18 mouse cellular contexts compared by ENCODE assay signal in genomic region chr2:178929033-178929432, GRCm38 (mm10).
DNase-seq lines count a peak whose midpoint lies in the region; ATAC-seq and TF ChIP-seq lines count a peak whose summit lies in the region.
"Had no signal": no experiment of that assay in that cellular context is flagged by ENCODE, and none has a peak within 500 bp of the region (broad histone marks: within the 10 kb centered on the region; RNA-seq: fewer than 3 reads in every experiment).

No protein-coding gene starts in this region.

- H3K27me3 ChIP-seq in liver, postnatal 0 days (ENCODE audit: insufficient read depth, low read length) = no peaks in the 10 kb centered on the region
- H3K27me3 ChIP-seq in liver, embryonic 11.5 days (replicated peaks; ENCODE audit: control insufficient read depth, insufficient read depth, low read length) = no peaks in the 10 kb centered on the region
- H3K27me3 ChIP-seq: limb, embryonic 13.5 days had no signal

- WGBS in liver, postnatal 0 days (ENCODE audit: insufficient replicate concordance) = 63% methylated on average over 6 of the region's 6 CpGs
- WGBS in liver, embryonic 11.5 days = 75% methylated on average over 6 of the region's 6 CpGs

- no peaks in the 10 kb centered on the region for H3K36me3 ChIP-seq in liver, postnatal 0 days (replicated peaks; ENCODE audit: insufficient read depth, low read length)
- no peaks in the 10 kb centered on the region for H3K36me3 ChIP-seq in liver, embryonic 11.5 days (ENCODE audit: control insufficient read depth, insufficient read depth, low read length)
- H3K36me3 ChIP-seq: G1E; limb, embryonic 13.5 days had no signal

- H3K9me3 ChIP-seq in liver, postnatal 0 days (ENCODE audit: low read length) = no peaks in the 10 kb centered on the region
- no peaks in the 10 kb centered on the region for H3K9me3 ChIP-seq in liver, embryonic 11.5 days (ENCODE audit: control insufficient read depth, low read length)
- H3K9me3 ChIP-seq: limb, embryonic 13.5 days had no signal

- H3K4me2 ChIP-seq in liver, postnatal 0 days (ENCODE audit: low read depth, low read length) = no peak overlapping the region
- H3K4me2 ChIP-seq in liver, embryonic 11.5 days = no peak overlapping the region
- H3K4me2 ChIP-seq: limb, embryonic 13.5 days; midbrain, embryonic 11.5 days had no signal

- no peak overlapping the region for H3K4me3 ChIP-seq in liver, postnatal 0 days (ENCODE audit: low read depth, low read length)
- no peak overlapping the region for H3K4me3 ChIP-seq in liver, embryonic 11.5 days (ENCODE audit: low read depth, low read length)
- H3K4me3 ChIP-seq: gastrocnemius, adult 2 months; layer of hippocampus, adult 2 months; limb, embryonic 13.5 days had no signal

- ATAC-seq in liver, postnatal 0 days = peak; percentile 51
- no peak for ATAC-seq in liver, embryonic 11.5 days (replicated peaks; ENCODE audit: low FRiP score)
- ATAC-seq: hindbrain, embryonic 16.5 days had no signal

- H3K27ac ChIP-seq in liver, postnatal 0 days (ENCODE audit: low read depth) = peak overlapping the region; percentile 64
- no peak overlapping the region for H3K27ac ChIP-seq in liver, embryonic 11.5 days (ENCODE audit: low read depth, low read length)
- H3K27ac ChIP-seq: gastrocnemius, adult 2 months; layer of hippocampus, adult 2 months; limb, embryonic 13.5 days had no signal

- TF ChIP-seq CTCF in liver, postnatal 0 days (IDR thresholded peaks at IDR 0.05; ENCODE audit: low read depth) = no peak

- DNase-seq in liver, postnatal 0 days = peak; percentile 26
- DNase-seq in liver, embryonic 11.5 days (ENCODE audit: low spot score) = no peak
- DNase-seq in frontal cortex, adult 2 months (ENCODE audit: extremely low spot score in 1 of 2, low spot score in 1 of 2) = peak; percentile 38 to 65
- DNase-seq in left cerebral cortex, adult 8-10 months (ENCODE audit: low spot score in 2 of 2) = peak; percentile 21 to 57
- peak; percentile 36 for DNase-seq in right cerebral cortex, postnatal 25 days
- DNase-seq in adrenal gland, postnatal 36 days = no peak
- DNase-seq in adrenal gland, adult 2 months = no peak
- DNase-seq: adrenal gland, postnatal 10 days; cerebellum, postnatal 10 days; gastrocnemius, adult 2 months; kidney, adult 11 months; lung, postnatal 36 days; thymus, adult 2 months had no signal

- no peak for TF ChIP-seq EP300 in liver, postnatal 0 days (IDR thresholded peaks at IDR 0.05; ENCODE audit: low read depth)

- peaks cover 5% of the 10 kb centered on the region; the same call in 1 of the 2 replicates for H3K4me1 ChIP-seq in liver, postnatal 0 days (ENCODE audit: insufficient read depth)
- no peaks in the 10 kb centered on the region for H3K4me1 ChIP-seq in liver, embryonic 11.5 days (replicated peaks; ENCODE audit: control insufficient read depth, insufficient read depth, low read length)

- no peak overlapping the region for H3K9ac ChIP-seq in liver, postnatal 0 days (replicated peaks)
- H3K9ac ChIP-seq in liver, embryonic 11.5 days (ENCODE audit: low read depth, low read length) = no peak overlapping the region
- H3K9ac ChIP-seq: limb, embryonic 13.5 days had no signal

Comparison
In these comparisons a context has a peak if more than half of its experiments do, and no peak if none do; other contexts are left out.
1. DNase-seq: peak in liver, postnatal 0 days (single experiment), frontal cortex, adult 2 months (2 of 2), left cerebral cortex, adult 8-10 months (2 of 2) and right cerebral cortex, postnatal 25 days (single experiment); none in liver, embryonic 11.5 days (single experiment), adrenal gland, postnatal 36 days (0 of 2) and adrenal gland, adult 2 months (single experiment).